Mouse (Mus musculus) spleen, postnatal 4 days (tissue): ENCODE results near the gene Gm3500.
"Not testable (repeated sequence)": the region's sequence is repeated elsewhere in the genome, so short reads cannot be mapped to it uniquely, and the experiment has no call there.

Source experiments
- DNase-seq, 2 experiments: peaks; one replicate each; pipeline ENCODE4 v3.0.0; 2022; ENCODE audit warnings: low spot score in 2 of 2

Gene Gm3500

DNA sequence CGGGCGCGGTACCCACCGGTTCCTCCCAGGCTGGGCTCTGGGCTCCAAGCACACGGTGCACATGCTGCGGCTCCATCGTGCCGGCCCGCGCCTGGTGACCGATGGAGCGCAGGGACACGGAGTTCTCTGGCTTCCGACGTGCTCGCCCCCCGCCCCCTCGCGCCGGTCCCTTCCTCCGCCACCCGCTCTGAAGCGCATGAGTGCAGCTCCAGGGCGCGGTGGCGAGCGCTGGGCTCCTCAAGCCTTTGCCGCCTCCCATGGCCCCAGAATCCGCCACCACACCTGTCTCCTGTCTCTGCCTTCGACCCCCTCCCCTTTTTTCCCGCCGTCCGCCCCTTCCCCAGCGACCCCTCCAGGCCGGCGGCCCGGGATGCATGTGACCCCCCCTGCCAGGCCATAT, at the start of gene Gm3500:
Gene Gm3500 (minus strand): TSS at position 101 of the 400 bp plus-strand sequence.
- DNase-seq: not testable (repeated sequence)

DNA sequence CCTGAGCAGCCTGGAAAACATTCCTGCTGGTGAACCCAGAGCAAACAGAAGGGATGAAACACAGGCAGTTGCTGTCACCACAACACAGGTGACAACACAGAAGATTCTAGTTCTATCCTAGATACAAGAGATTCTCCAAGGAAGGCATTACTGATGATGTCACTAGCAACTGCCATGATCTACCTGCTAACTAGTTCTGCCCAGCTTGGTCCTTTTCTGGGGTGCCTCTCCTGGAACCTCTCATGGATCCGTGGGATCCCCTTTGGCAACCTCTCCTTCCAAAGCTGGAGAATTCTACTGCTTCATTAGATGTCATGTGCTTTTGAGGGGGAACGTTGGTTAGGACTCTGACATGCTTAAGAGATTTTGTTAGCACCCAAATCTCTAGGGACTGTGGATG, 54.0 kb downstream of the Gm3500 start, which contains the start of gene Gm3542:
Gene Gm3542 (minus strand): TSS at position 101 of the 400 bp plus-strand sequence.
- not testable (repeated sequence) for DNase-seq
